Mouse (Mus musculus): Measurements from ENCODE around the gene Gp1bb. TPM values are rescaled to one million over a fixed set of nuclear protein-coding genes. Genes with fewer than 3 reads are reported as not detected.
A peak's percentile ranks its signal among the peaks of the same experiment; 100 is the strongest.

The Gp1bb gene
- polyA plus RNA-seq, 1 experiment from 2014 or later = 3.8 TPM

DNA sequence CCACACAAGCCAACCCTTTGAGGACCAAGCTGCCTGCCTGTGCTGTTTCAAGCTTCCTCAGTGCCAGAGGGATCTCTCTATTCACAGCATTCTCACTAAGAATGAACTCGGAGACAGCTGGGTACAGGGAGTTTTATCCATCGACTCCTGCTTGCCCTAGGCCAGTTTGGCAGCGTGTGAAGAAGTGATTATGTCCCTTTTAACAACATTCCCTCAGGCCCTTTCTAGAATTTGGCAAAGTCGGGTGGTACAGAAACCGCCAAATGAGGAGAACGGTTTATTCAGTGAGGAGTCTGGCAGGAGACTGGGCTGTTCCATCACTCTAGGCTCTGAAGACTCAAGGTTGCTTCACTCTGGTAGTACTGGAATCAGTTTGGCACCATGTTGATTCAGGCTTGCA lies 2.0 kb downstream of the Gp1bb start:
- Histone ChIP-seq H3K9ac (no peak overlapping the region), H3K4me3 (peak overlapping the region; percentile 58), H3K9me3 (replicated peaks) (no peaks in the 10 kb centered on the region), H3K36me3 (no peaks in the 10 kb centered on the region), H3K27me3 (peaks cover 92% of the 10 kb centered on the region), H3K4me1 (replicated peaks) (peaks cover 26% of the 10 kb centered on the region), H3K4me2 (peak overlapping the region; percentile 98), H3K27ac (no peak overlapping the region)
- WGBS = 40% methylated on average over 6 of the region's 6 CpGs
- ATAC-seq (replicated peaks; ENCODE audit: insufficient number of reproducible peaks, insufficient read depth, low FRiP score, low read depth) = no peak

GRCm38 (mm10) chr16:18619110-18619509 lies 3.1 kb downstream of the Gp1bb start:
- H3K9ac ChIP-seq = no peak overlapping the region
- H3K4me1 ChIP-seq (replicated peaks) = peaks cover 25% of the 10 kb centered on the region
- no peak for ATAC-seq (replicated peaks; ENCODE audit: insufficient number of reproducible peaks, insufficient read depth, low FRiP score, low read depth)
- H3K36me3 ChIP-seq = no peaks in the 10 kb centered on the region
- 53% methylated on average over 4 of the region's 4 CpGs for WGBS
- no peak overlapping the region for H3K27ac ChIP-seq
- no peaks in the 10 kb centered on the region for H3K9me3 ChIP-seq (replicated peaks)
- H3K4me3 ChIP-seq = no peak overlapping the region
- peaks cover 81% of the 10 kb centered on the region for H3K27me3 ChIP-seq
- no peak overlapping the region for H3K4me2 ChIP-seq

DNA sequence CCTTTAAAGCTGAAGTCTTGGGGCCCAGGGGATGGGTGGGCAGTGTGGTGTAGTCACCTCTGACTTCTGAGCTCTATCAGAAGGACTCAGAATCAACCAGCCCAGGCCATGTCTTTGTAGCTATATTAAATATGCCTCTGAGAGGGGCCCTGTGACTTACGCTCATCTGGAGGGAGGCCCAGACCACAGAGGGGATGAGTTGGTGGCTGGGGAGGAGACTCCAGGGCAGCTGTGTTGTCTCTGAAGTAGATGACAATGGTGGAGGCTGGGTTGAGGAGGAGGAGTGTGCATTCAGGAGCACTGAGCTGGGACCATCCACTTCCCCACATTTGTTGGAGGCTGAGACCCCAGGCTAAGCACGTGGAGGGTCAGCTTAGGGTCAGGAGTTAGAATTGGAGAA lies 3.9 kb downstream of the Gp1bb start:
- Histone ChIP-seq H3K4me2 (no peak overlapping the region), H3K27me3 (peaks cover 80% of the 10 kb centered on the region), H3K9ac (no peak overlapping the region), H3K36me3 (no peaks in the 10 kb centered on the region), H3K27ac (no peak overlapping the region), H3K4me1 (replicated peaks) (peaks cover 25% of the 10 kb centered on the region), H3K4me3 (no peak overlapping the region), H3K9me3 (replicated peaks) (no peaks in the 10 kb centered on the region)
- 64% methylated on average over 2 of the region's 2 CpGs for WGBS
- ATAC-seq (replicated peaks; ENCODE audit: insufficient number of reproducible peaks, insufficient read depth, low FRiP score, low read depth) = no peak

DNA sequence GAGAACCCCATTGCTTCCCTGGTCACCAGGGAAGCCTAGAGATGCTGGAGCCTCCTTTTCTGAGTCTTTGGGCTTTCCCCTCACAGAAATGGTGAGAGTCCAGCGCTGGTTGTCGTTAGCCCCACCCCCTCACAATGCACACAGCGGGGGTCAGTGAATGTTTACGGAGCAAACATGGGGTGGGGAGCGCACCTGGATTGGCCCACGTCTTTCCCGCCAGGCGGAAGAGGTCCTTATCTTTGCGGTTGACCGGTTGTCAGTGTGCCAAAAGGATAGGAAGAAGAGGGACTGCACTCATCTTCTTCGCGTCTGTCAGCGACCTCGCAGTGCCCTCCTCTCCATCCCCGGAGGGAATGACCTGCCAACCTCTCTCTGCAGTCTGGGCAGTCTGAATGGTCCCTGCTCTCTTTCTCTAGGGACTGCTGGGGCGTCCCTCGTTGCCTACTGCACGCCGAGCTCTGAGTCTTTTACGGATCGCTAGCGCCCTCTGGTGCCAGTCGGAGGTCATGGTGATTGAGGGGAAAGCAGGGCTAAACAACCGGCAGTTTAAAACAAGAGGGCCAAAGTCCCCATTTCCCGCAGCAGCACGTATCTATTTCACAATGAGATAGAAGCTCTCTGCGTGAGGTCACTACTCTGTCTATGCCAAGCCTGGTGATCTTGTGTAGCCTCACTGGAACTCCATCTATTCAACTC lies 4.7 kb downstream of the Gp1bb start:
- Histone ChIP-seq H3K9me3 (replicated peaks) (no peaks in the 10 kb centered on the region), H3K4me1 (replicated peaks) (peaks cover 25% of the 10 kb centered on the region), H3K4me2 (peak overlapping the region; percentile 56), H3K27ac (no peak overlapping the region), H3K27me3 (peaks cover 75% of the 10 kb centered on the region), H3K4me3 (peak overlapping the region; percentile 25; the same call in 1 of the 2 replicates), H3K9ac (no peak overlapping the region), H3K36me3 (no peaks in the 10 kb centered on the region)
- 1% methylated on average over 27 of the region's 27 CpGs for WGBS
- ATAC-seq (replicated peaks; ENCODE audit: insufficient number of reproducible peaks, insufficient read depth, low FRiP score, low read depth) = peak; percentile 28; the same call in 1 of the 2 replicates

- no peak overlapping the region for H3K9ac ChIP-seq
- peaks cover 15% of the 10 kb centered on the region for H3K4me1 ChIP-seq (replicated peaks)
- 76% methylated on average over 3 of the region's 3 CpGs for WGBS
- no peaks in the 10 kb centered on the region for H3K36me3 ChIP-seq
- no peaks in the 10 kb centered on the region for H3K9me3 ChIP-seq (replicated peaks)
- no peak overlapping the region for H3K27ac ChIP-seq
- no peak for ATAC-seq (replicated peaks; ENCODE audit: insufficient number of reproducible peaks, insufficient read depth, low FRiP score, low read depth)
- H3K4me3 ChIP-seq = no peak overlapping the region
- peaks cover 64% of the 10 kb centered on the region for H3K27me3 ChIP-seq
- no peak overlapping the region for H3K4me2 ChIP-seq
Measured at GRCm38 (mm10) chr16:18613301-18613700, 8.9 kb downstream of the Gp1bb start.

- Histone ChIP-seq H3K27ac (no peak overlapping the region), H3K27me3 (peaks cover 58% of the 10 kb centered on the region), H3K4me1 (replicated peaks) (peaks cover 15% of the 10 kb centered on the region), H3K4me3 (no peak overlapping the region), H3K4me2 (no peak overlapping the region), H3K9me3 (replicated peaks) (no peaks in the 10 kb centered on the region), H3K36me3 (no peaks in the 10 kb centered on the region), H3K9ac (no peak overlapping the region)
- ATAC-seq (replicated peaks; ENCODE audit: insufficient number of reproducible peaks, insufficient read depth, low FRiP score, low read depth) = no peak
- WGBS = 46% methylated on average over 13 of the region's 13 CpGs
Measured at GRCm38 (mm10) chr16:18611752-18612151, 10.5 kb downstream of the Gp1bb start.

GRCm38 (mm10) chr16:18609099-18609498 lies 13.1 kb downstream of the Gp1bb start:
- Histone ChIP-seq H3K27ac (no peak overlapping the region), H3K27me3 (peaks cover 52% of the 10 kb centered on the region), H3K4me3 (no peak overlapping the region), H3K4me2 (no peak overlapping the region), H3K9ac (no peak overlapping the region), H3K4me1 (replicated peaks) (peaks cover 27% of the 10 kb centered on the region), H3K36me3 (no peaks in the 10 kb centered on the region), H3K9me3 (replicated peaks) (no peaks in the 10 kb centered on the region)
- no peak for ATAC-seq (replicated peaks; ENCODE audit: insufficient number of reproducible peaks, insufficient read depth, low FRiP score, low read depth)
- WGBS = 57% methylated on average over 2 of the region's 2 CpGs

GRCm38 (mm10) chr16:18608226-18608625 lies 14.0 kb downstream of the Gp1bb start:
- Histone ChIP-seq H3K4me1 (replicated peaks) (peaks cover 31% of the 10 kb centered on the region), H3K27me3 (peaks cover 45% of the 10 kb centered on the region), H3K4me2 (no peak overlapping the region), H3K36me3 (no peaks in the 10 kb centered on the region), H3K9ac (no peak overlapping the region), H3K4me3 (no peak overlapping the region), H3K9me3 (replicated peaks) (no peaks in the 10 kb centered on the region), H3K27ac (no peak overlapping the region)
- no peak for ATAC-seq (replicated peaks; ENCODE audit: insufficient number of reproducible peaks, insufficient read depth, low FRiP score, low read depth)
- 19% methylated on average over 11 of the region's 11 CpGs for WGBS

DNA sequence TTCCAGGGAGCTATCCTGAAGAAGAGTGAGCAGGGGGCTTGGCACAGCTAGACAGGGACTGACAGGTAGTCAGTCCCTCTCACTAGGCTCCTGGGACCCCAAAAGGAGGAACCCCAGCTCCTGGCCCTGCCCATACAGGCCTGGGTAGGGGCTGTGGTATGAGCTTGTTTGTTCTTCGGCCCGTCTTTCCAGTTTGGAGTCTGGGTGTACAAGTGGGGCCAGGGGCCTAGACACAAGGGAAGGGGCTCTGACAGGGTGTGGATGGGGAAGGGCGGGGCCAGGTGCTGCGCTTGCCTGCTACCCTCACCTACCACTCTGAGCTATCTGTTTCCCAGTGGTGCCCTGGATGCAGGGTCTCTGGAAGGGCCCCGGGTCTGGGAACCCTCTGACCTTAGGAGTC lies 16.5 kb downstream of the Gp1bb start:
- H3K9ac ChIP-seq = no peak overlapping the region
- H3K9me3 ChIP-seq (replicated peaks) = no peaks in the 10 kb centered on the region
- no peaks in the 10 kb centered on the region for H3K36me3 ChIP-seq
- H3K4me2 ChIP-seq = no peak overlapping the region
- no peak overlapping the region for H3K4me3 ChIP-seq
- WGBS = 89% methylated on average over 5 of the region's 5 CpGs
- ATAC-seq (replicated peaks; ENCODE audit: insufficient number of reproducible peaks, insufficient read depth, low FRiP score, low read depth) = no peak
- H3K4me1 ChIP-seq (replicated peaks) = peaks cover 29% of the 10 kb centered on the region
- H3K27ac ChIP-seq = no peak overlapping the region
- H3K27me3 ChIP-seq = peaks cover 30% of the 10 kb centered on the region

DNA sequence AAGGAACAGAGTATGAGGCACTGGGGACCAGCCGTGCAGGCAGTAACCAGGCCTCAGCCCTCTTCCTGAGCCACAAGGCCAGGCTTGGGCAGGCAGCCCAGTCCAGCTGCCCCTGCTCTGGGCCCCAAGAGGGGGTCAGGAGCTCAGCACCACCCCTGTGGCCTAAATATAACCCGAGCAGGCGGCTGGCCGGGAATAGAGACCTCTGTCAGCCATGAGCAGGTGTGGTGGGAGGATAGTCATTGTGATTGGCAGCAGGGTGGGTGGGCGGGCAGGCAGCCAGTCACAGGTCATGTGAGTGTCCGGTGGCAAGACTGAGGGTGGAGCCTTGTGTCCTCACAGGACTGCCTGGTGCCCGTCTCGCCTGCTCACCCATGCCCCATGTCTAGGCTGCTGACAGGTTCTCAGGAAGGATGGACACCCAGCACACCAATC lies 17.9 kb downstream of the Gp1bb start:
- WGBS = 36% methylated on average over 8 of the region's 8 CpGs
- peak; percentile 70 for ATAC-seq (replicated peaks; ENCODE audit: insufficient number of reproducible peaks, insufficient read depth, low FRiP score, low read depth)
- H3K4me2 ChIP-seq = no peak overlapping the region

GRCm38 (mm10) chr16:18601447-18601846 lies 20.8 kb downstream of the Gp1bb start:
- Histone ChIP-seq H3K27ac (no peak overlapping the region), H3K9me3 (replicated peaks) (no peaks in the 10 kb centered on the region), H3K4me1 (replicated peaks) (peaks cover 22% of the 10 kb centered on the region), H3K27me3 (peaks cover 11% of the 10 kb centered on the region), H3K4me3 (no peak overlapping the region), H3K36me3 (no peaks in the 10 kb centered on the region), H3K9ac (no peak overlapping the region), H3K4me2 (no peak overlapping the region)
- WGBS = 62% methylated on average over 7 of the region's 7 CpGs
- ATAC-seq (replicated peaks; ENCODE audit: insufficient number of reproducible peaks, insufficient read depth, low FRiP score, low read depth) = no peak

More for the DNA sequence above, 17.9 kb downstream of the Gp1bb start:
- H3K4me1 ChIP-seq (replicated peaks) = peaks cover 29% of the 10 kb centered on the region
- peak overlapping the region; percentile 65 for H3K27ac ChIP-seq
- no peak overlapping the region for H3K4me3 ChIP-seq
- H3K9ac ChIP-seq = 0 out of 2 replicates have a peak overlapping the region, but pooled peaks have one; percentile 24
- H3K36me3 ChIP-seq = no peaks in the 10 kb centered on the region
- no peaks in the 10 kb centered on the region for H3K9me3 ChIP-seq (replicated peaks)
- peaks cover 19% of the 10 kb centered on the region; the same call in 1 of the 2 replicates for H3K27me3 ChIP-seq

DNA sequence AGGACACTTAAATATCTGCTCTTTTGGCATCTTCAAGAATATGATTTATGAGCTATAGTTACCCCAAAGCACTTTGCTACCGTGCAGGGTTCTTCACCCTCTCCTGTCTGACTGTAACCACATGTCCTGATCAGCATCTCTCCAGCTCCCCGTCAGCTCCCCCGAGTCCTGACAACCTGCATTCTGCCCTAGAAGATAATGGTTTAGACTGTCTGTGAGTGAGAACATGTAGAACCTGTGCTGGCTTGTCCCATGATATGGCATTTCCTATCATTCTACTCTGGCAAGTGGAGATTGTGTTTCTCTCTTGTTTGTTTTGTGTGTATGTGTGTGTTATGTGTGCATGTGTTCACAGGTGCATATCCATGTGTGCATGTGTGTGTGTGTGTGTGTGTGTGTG lies 24.2 kb downstream of the Gp1bb start:
- WGBS = 65% methylated on average over 3 of the region's 3 CpGs
- Histone ChIP-seq H3K9ac (no peak overlapping the region), H3K4me2 (no peak overlapping the region), H3K27ac (no peak overlapping the region), H3K9me3 (replicated peaks) (no peaks in the 10 kb centered on the region), H3K27me3 (peaks cover 40% of the 10 kb centered on the region), H3K36me3 (no peaks in the 10 kb centered on the region), H3K4me1 (replicated peaks) (0 out of 2 replicates have a peak, but pooled peaks cover 6% of the 10 kb centered on the region), H3K4me3 (no peak overlapping the region)
- no peak for ATAC-seq (replicated peaks; ENCODE audit: insufficient number of reproducible peaks, insufficient read depth, low FRiP score, low read depth)

Data from heart, embryonic 15.5 days (tissue).